Mouse (Mus musculus) neural tube, embryonic 11.5 days (tissue): ENCODE data around the gene Acox3. TPM values are rescaled to one million over a fixed set of nuclear protein-coding genes. Genes with fewer than 3 reads are reported as not detected.
A peak's percentile ranks its signal among the peaks of the same experiment; 100 is the strongest.

Source experiments
- ATAC-seq: fragments of 200-750 bp; cut with Nextera tagmentation; 2 replicates; pipeline ENCODE4 v1.8.0; 2017; ENCODE audit warnings: moderate number of reproducible peaks, mild to moderate bottlenecking, moderate TSS enrichment, moderate library complexity; ENCODE audit not compliant: insufficient read depth, low FRiP score, low TSS enrichment
- DNase-seq: peaks from one replicate; pipeline ENCODE4 v3.0.0-alpha.2; 2015; ENCODE audit warnings: low spot score
- H3K27ac ChIP-seq: fragments of 300-500 bp; sonication (generic); 2 replicates; pipeline ENCODE4 v1.5.1; 2014; ENCODE audit warnings: low read depth, mild to moderate bottlenecking, low read length
- H3K27me3 ChIP-seq: fragments of 300-500 bp; sonication (generic); 2 replicates; pipeline ENCODE4 v1.6.1; 2014; ENCODE audit warnings: mild to moderate bottlenecking, low read length, mixed read lengths; ENCODE audit not compliant: control insufficient read depth, insufficient read depth
- H3K36me3 ChIP-seq: fragments of 300-500 bp; sonication (generic); 2 replicates; pipeline ENCODE4 v1.6.1; 2014; ENCODE audit warnings: mild to moderate bottlenecking, low read length, moderate library complexity, mixed read lengths; ENCODE audit not compliant: control insufficient read depth, insufficient read depth
- H3K4me1 ChIP-seq: fragments of 300-500 bp; sonication (generic); 2 replicates; pipeline ENCODE4 v1.6.1; 2014; ENCODE audit warnings: low read length, mixed read lengths; ENCODE audit not compliant: control insufficient read depth, insufficient read depth
- H3K4me2 ChIP-seq: fragments of 300-500 bp; sonication (generic); 2 replicates; pipeline ENCODE4 v1.6.1; 2014; ENCODE audit warnings: low read depth, mild to moderate bottlenecking, moderate library complexity
- H3K4me3 ChIP-seq: fragments of 300-500 bp; sonication (generic); 2 replicates; pipeline ENCODE4 v1.5.1; 2014; ENCODE audit warnings: low read depth, low read length
- H3K9ac ChIP-seq: fragments of 300-500 bp; sonication (generic); 2 replicates; pipeline ENCODE4 v1.6.1; 2014; ENCODE audit warnings: mild to moderate bottlenecking, low read length
- H3K9me3 ChIP-seq: fragments of 300-500 bp; sonication (generic); 2 replicates; pipeline ENCODE4 v1.6.1; 2016; ENCODE audit warnings: low read length; ENCODE audit not compliant: control insufficient read depth
- WGBS: fragments of 180-500 bp; shearing (Covaris S2); extraction: QIAGEN DNeasy Blood & Tissue Kit; methylation state at CpG from one replicate; pipeline ENCODE4 v1.1.7; 2014; 5-methylcytosine and 5-hydroxymethylcytosine counted together
- polyA plus RNA-seq: library from polyadenylated mRNA; unstranded; fragments of >200 nt; fragmentation: Nextera tagmentation; extraction: Ambion mirVana; gene quantifications from 2 replicates; pipeline ENCODE4 v1.2.1, GENCODE M21; 2014

Gene Acox3
- polyA plus RNA-seq, 1 experiment from 2014 or later = 16.6 TPM

DNA sequence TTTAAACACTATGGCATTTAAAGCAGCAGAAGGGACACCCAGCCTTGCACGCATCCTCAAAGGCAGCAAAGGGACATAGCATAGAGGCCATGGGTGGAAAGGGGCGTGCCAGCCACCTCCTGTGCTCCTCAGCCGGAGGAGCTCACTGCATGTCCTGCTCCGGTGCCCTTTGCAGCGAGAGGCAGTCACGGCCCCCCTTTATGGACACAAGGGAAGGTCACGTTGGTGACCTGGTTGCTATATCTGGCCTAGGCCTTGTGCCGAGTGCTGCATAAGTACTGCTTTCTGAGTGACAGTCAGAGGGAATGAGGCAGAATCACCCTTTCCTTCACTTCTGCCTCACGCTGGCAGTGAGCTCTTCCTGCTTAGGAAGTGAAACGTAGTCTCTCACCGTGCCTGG is 17.4 kb downstream of the Acox3 start:
- no peaks in the 10 kb centered on the region for H3K9me3 ChIP-seq
- WGBS = 80% methylated on average over 11 of the region's 11 CpGs
- peaks cover 3% of the 10 kb centered on the region; the same call in 1 of the 2 replicates for H3K36me3 ChIP-seq
- no peak overlapping the region for H3K9ac ChIP-seq
- H3K4me3 ChIP-seq = no peak overlapping the region
- no peak overlapping the region for H3K4me2 ChIP-seq
- H3K27me3 ChIP-seq = no peaks in the 10 kb centered on the region
- ATAC-seq (no peak), DNase-seq (no peak)
- H3K4me1 ChIP-seq = no peaks in the 10 kb centered on the region
- no peak overlapping the region for H3K27ac ChIP-seq

DNA sequence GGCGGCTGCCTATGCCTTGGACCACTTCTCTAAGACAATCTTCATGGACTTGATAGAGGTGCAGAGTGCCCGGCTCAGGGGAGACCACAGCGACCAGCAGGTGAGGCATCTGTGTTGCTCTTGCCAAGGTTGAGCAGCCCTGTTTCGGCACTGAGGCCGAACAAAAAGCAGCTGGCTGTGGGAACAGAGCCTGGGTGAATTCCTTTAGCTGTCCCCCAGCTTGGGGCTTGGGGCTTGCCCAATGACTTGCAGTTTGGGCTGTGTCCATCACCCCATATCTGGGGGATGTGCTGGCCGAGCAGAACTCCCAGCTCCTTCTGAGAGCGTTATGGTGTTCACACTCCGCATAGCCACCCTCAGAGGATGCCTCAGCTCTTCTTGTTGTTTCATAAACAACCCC is 18.7 kb downstream of the Acox3 start:
- DNase-seq (no peak), ATAC-seq (no peak)
- Histone ChIP-seq H3K4me1 (no peaks in the 10 kb centered on the region), H3K9me3 (no peaks in the 10 kb centered on the region), H3K36me3 (peaks cover 3% of the 10 kb centered on the region; the same call in 1 of the 2 replicates), H3K4me2 (no peak overlapping the region), H3K4me3 (no peak overlapping the region), H3K27me3 (no peaks in the 10 kb centered on the region), H3K9ac (no peak overlapping the region), H3K27ac (no peak overlapping the region)
- 93% methylated on average over 8 of the region's 8 CpGs for WGBS

DNA sequence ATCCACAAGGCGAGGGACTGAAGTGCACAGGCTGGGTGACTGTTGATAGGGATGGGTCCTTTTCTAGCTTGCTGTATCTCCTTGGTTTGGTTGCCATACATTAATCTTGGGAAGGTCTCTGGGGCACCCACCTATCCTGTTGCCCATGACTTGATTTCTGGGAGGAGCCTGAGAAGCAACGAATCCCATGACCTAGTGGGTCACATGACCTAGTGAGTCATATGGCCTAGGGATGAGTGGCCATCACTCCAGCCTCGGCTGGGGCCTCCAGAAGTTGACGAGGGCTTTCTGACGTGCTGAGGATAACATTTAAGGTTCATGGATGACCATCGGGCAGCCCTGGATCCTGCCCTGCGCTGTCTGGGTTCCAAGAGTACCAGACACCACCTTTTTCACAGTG is 22.5 kb downstream of the Acox3 start:
- Histone ChIP-seq H3K4me2 (no peak overlapping the region), H3K27ac (no peak overlapping the region), H3K4me1 (peaks cover 14% of the 10 kb centered on the region), H3K9ac (no peak overlapping the region), H3K27me3 (no peaks in the 10 kb centered on the region), H3K4me3 (no peak overlapping the region), H3K36me3 (no peaks in the 10 kb centered on the region), H3K9me3 (no peaks in the 10 kb centered on the region)
- WGBS = 87% methylated on average over 7 of the region's 7 CpGs
- ATAC-seq (no peak), DNase-seq (no peak)

DNA sequence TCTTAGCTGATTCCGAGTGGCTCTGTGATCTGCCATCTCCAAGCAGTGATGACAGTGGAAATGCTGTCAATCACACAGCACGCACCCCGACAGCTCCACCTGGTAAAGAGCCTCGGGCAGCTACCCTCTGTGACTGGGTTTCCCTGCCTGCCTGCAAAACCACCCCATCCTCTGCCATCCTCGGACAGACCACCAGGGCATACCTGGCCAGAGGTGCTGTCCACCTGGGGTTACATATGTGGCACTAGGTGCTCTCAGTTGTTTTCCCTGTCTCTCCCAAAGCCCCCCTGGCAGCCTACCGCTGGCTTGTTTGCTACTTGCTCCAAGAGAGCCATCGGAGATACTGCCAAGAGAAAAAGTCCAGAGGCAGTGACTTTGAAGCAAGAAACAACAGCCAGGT is 24.0 kb downstream of the Acox3 start:
- no peak overlapping the region for H3K9ac ChIP-seq
- DNase-seq (no peak), ATAC-seq (no peak)
- H3K4me2 ChIP-seq = no peak overlapping the region
- no peaks in the 10 kb centered on the region for H3K9me3 ChIP-seq
- WGBS = 87% methylated on average over 7 of the region's 7 CpGs
- H3K4me3 ChIP-seq = no peak overlapping the region
- H3K27ac ChIP-seq = no peak overlapping the region
- no peaks in the 10 kb centered on the region for H3K27me3 ChIP-seq
- no peaks in the 10 kb centered on the region for H3K36me3 ChIP-seq
- H3K4me1 ChIP-seq = peaks cover 14% of the 10 kb centered on the region

DNA sequence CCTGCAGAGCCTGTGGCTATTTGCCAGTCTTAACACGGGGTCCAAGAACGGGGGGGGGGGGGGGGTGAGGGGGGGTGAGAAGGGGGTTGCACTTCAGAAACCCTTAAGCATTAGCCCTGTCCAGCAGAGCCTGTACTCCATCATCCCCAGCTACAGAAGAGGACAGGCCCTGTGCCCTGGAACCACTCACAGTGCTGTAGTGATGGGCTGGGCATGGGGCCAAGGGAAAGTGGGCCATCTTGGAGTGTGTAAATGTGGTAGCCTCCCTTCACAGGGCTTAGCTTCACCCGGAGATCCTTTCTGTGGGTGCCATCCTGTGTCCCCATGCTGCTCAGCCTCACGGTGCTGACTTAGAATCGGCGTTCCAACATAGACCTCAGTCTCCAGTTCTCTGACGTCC is 24.9 kb downstream of the Acox3 start:
- WGBS = 80% methylated on average over 6 of the region's 7 CpGs
- Histone ChIP-seq H3K9me3 (no peaks in the 10 kb centered on the region), H3K4me2 (no peak overlapping the region), H3K36me3 (no peaks in the 10 kb centered on the region), H3K9ac (no peak overlapping the region), H3K4me1 (peaks cover 14% of the 10 kb centered on the region), H3K27ac (no peak overlapping the region), H3K27me3 (no peaks in the 10 kb centered on the region), H3K4me3 (no peak overlapping the region)
- ATAC-seq (no peak), DNase-seq (no peak)

DNA sequence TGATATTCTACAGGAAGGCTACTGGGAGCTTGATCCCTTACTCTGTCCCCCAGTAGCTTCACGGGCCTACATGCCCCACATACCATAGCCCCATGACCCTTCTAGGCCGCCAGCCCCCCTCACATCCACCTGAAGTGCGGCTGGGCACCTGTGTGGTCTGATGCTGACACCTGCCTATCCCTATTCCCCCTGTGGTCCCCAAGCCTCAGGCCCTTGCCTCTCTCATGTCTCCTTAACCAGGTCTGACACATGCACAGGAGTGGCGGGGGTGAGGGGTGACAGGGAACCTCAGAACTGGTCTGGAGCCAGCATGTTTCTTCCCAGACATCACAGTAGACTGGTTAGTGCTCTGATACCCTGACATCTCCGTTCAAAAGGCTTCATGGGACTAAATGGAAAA is 25.7 kb downstream of the Acox3 start:
- no peak overlapping the region for H3K27ac ChIP-seq
- no peak for DNase-seq
- ATAC-seq = no peak
- H3K9ac ChIP-seq = no peak overlapping the region
- H3K27me3 ChIP-seq = no peaks in the 10 kb centered on the region
- no peaks in the 10 kb centered on the region for H3K36me3 ChIP-seq
- 79% methylated on average over 5 of the region's 5 CpGs for WGBS
- H3K4me3 ChIP-seq = no peak overlapping the region
- H3K9me3 ChIP-seq = no peaks in the 10 kb centered on the region
- H3K4me2 ChIP-seq = no peak overlapping the region
- peaks cover 14% of the 10 kb centered on the region for H3K4me1 ChIP-seq

DNA sequence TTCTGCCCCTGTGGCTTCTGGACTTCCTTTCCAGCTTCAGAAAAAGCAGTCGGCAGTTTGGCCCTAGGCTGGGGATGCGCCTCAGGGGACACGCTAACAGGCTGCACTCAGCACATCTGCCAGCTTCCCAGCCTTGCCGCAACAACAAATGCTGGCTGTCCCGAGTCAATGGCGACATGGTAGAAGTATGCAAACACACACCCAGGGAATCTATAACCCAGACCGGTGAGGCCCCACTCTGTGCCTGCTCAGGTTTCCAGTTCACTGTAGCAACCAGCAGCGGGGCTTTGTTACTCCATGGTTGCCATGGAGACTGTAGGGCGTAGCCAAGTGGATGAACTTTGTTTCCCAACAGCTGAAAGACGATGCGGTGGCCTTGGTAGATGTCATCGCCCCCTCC is 26.5 kb downstream of the Acox3 start:
- ATAC-seq (peak; percentile 71; the same call in 1 of the 2 replicates), DNase-seq (peak; percentile 71)
- H3K4me1 ChIP-seq = peaks cover 14% of the 10 kb centered on the region
- H3K36me3 ChIP-seq = no peaks in the 10 kb centered on the region
- H3K27me3 ChIP-seq = no peaks in the 10 kb centered on the region
- WGBS = 16% methylated on average over 12 of the region's 12 CpGs
- peak overlapping the region; percentile 35; the same call in 1 of the 2 replicates for H3K27ac ChIP-seq
- H3K4me2 ChIP-seq = no peak overlapping the region
- no peaks in the 10 kb centered on the region for H3K9me3 ChIP-seq
- no peak overlapping the region for H3K9ac ChIP-seq
- no peak overlapping the region for H3K4me3 ChIP-seq

DNA sequence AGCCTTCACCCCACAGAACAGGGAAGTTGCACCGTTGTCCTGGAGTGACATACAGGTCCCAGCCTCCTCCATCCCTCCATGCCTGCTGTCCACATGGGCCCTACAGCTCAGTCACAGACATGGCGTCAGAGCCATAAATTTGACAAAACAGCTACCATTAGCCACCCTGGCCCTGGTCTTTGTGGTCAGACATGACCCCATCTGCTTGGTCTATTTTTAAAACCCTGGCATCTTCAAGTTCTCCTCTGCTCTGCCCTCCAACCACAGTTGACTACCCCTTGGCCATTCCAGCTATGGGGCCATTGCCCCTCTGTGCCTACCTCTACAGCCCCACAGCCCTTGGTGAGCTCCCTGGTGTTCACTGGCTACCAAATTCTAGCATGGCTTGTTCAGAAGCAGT is 27.1 kb downstream of the Acox3 start:
- Histone ChIP-seq H3K9me3 (no peaks in the 10 kb centered on the region), H3K36me3 (no peaks in the 10 kb centered on the region), H3K27ac (0 out of 2 replicates have a peak overlapping the region, but pooled peaks have one; percentile 35), H3K4me1 (peaks cover 14% of the 10 kb centered on the region), H3K4me2 (no peak overlapping the region), H3K9ac (no peak overlapping the region), H3K27me3 (no peaks in the 10 kb centered on the region), H3K4me3 (no peak overlapping the region)
- no peak for ATAC-seq
- no peak for DNase-seq
- 60% methylated on average over 2 of the region's 2 CpGs for WGBS

DNA sequence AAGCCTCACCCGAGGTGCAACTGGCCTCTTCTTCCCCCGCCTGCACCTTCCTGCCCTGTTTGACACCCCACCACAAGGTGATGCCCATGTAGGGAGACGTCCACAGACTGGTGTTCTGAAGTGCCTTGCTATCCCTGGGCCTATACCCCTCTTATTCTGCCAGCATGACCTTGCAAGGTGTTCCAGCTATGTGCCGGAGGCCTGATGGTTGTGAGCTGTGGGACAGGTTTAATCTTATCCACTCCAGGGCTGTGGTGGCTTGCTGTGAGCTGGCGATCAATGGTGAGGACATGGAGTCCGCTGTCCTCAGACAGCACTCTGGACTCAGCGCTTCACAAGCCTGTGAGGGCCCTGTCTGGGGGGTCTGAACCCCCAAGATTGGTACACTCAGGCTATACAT is 27.5 kb downstream of the Acox3 start:
- ATAC-seq (no peak), DNase-seq (no peak)
- Histone ChIP-seq H3K9ac (no peak overlapping the region), H3K4me3 (no peak overlapping the region), H3K27ac (no peak overlapping the region), H3K36me3 (no peaks in the 10 kb centered on the region), H3K9me3 (no peaks in the 10 kb centered on the region), H3K4me2 (no peak overlapping the region), H3K4me1 (peaks cover 14% of the 10 kb centered on the region), H3K27me3 (no peaks in the 10 kb centered on the region)
- WGBS = 90% methylated on average over 7 of the region's 7 CpGs
